Mouse (Mus musculus) E14TG2a.4 (cell line): ENCODE measurements around the gene Nfe2l2.

ENCODE experiments used
- H3K27me3 ChIP-seq: 2 replicates; pipeline ENCODE4 v1.6.1; 2014; ENCODE audit warnings: low read length, control low read depth; ENCODE audit not compliant: insufficient read depth
- H3K36me3 ChIP-seq: 2 replicates; pipeline ENCODE4 v1.6.1; 2014; ENCODE audit warnings: low read length, control low read depth; ENCODE audit not compliant: insufficient read depth
- H3K4me1 ChIP-seq: replicated peaks from 2 replicates; pipeline ENCODE4 v1.6.1; 2014; ENCODE audit warnings: low read depth, low read length, control low read depth
- H3K4me3 ChIP-seq: replicated peaks from 2 replicates; pipeline ENCODE4 v1.5.1; 2014; ENCODE audit warnings: mild to moderate bottlenecking, low read length
- H3K9me3 ChIP-seq: 2 replicates; pipeline ENCODE4 v1.6.1; 2014; ENCODE audit warnings: low read length, control low read depth
- CTCF ChIP-seq: conservative IDR thresholded peaks from 2 replicates; pipeline ENCODE4 v1.5.1; 2014; ENCODE audit warnings: low read length
- NANOG ChIP-seq: IDR thresholded peaks from 2 replicates; pipeline ENCODE4 v1.6.1; 2014; ENCODE audit warnings: borderline replicate concordance, low read length, mixed read lengths
- POU5F1 ChIP-seq: IDR thresholded peaks from 2 replicates; pipeline ENCODE4 v1.6.1; 2014; ENCODE audit warnings: low read length, borderline replicate concordance

The Nfe2l2 gene

GRCm38 (mm10) chr2:75704234-75705161, at the start of gene Nfe2l2:
TSS of gene Nfe2l2 (minus strand) at chr2:75704641.
- no peaks in the 10 kb centered on the region for H3K27me3 ChIP-seq
- peaks cover 76% of the 10 kb centered on the region for H3K4me1 ChIP-seq
- no peak for TF ChIP-seq POU5F1
- no peak for TF ChIP-seq CTCF
- TF ChIP-seq NANOG: no peak
- peak within 1 kb of the TSS; percentile 97 for H3K4me3 ChIP-seq
- peaks cover 30% of the 10 kb centered on the region for H3K36me3 ChIP-seq
- H3K9me3 ChIP-seq: peaks cover 2% of the 10 kb centered on the region; the same call in 1 of the 2 replicates

GRCm38 (mm10) chr2:75752306-75753175, 48.1 kb upstream of the Nfe2l2 start:
- TF ChIP-seq NANOG: no peak
- TF ChIP-seq CTCF: no peak
- TF ChIP-seq POU5F1: no peak
- H3K27me3 ChIP-seq: no peaks in the 10 kb centered on the region
- H3K4me1 ChIP-seq: peaks cover 31% of the 10 kb centered on the region
- H3K4me3 ChIP-seq: peak overlapping the region; percentile 18; the same call in 1 of the 2 replicates
- peaks cover 6% of the 10 kb centered on the region for H3K9me3 ChIP-seq
- H3K36me3 ChIP-seq: no peaks in the 10 kb centered on the region

GRCm38 (mm10) chr2:75751896-75752295, 47.5 kb upstream of the Nfe2l2 start:
- Histone ChIP-seq H3K9me3 (peaks cover 6% of the 10 kb centered on the region), H3K36me3 (no peaks in the 10 kb centered on the region), H3K27me3 (no peaks in the 10 kb centered on the region), H3K4me1 (peaks cover 24% of the 10 kb centered on the region), H3K4me3 (peak overlapping the region; percentile 18; the same call in 1 of the 2 replicates)
- TF ChIP-seq CTCF: no peak

GRCm38 (mm10) chr2:75750869-75751268, 46.4 kb upstream of the Nfe2l2 start:
- peaks cover 23% of the 10 kb centered on the region for H3K4me1 ChIP-seq
- H3K4me3 ChIP-seq: no peak overlapping the region
- TF ChIP-seq NANOG: no peak
- no peak for TF ChIP-seq CTCF
- TF ChIP-seq POU5F1: no peak
- peaks cover 6% of the 10 kb centered on the region for H3K9me3 ChIP-seq
- no peaks in the 10 kb centered on the region for H3K27me3 ChIP-seq
- H3K36me3 ChIP-seq: no peaks in the 10 kb centered on the region

- Histone ChIP-seq H3K36me3 (no peaks in the 10 kb centered on the region), H3K4me3 (no peak overlapping the region), H3K4me1 (peaks cover 23% of the 10 kb centered on the region), H3K9me3 (peaks cover 6% of the 10 kb centered on the region), H3K27me3 (no peaks in the 10 kb centered on the region)
- TF ChIP-seq CTCF: no peak
Observed at GRCm38 (mm10) chr2:75750043-75750718, 45.7 kb upstream of the Nfe2l2 start.

GRCm38 (mm10) chr2:75748841-75749240, 44.4 kb upstream of the Nfe2l2 start:
- peaks cover 6% of the 10 kb centered on the region for H3K9me3 ChIP-seq
- peaks cover 23% of the 10 kb centered on the region for H3K4me1 ChIP-seq
- no peaks in the 10 kb centered on the region for H3K27me3 ChIP-seq
- H3K36me3 ChIP-seq: no peaks in the 10 kb centered on the region
- no peak overlapping the region for H3K4me3 ChIP-seq
- TF ChIP-seq NANOG: no peak
- no peak for TF ChIP-seq CTCF
- TF ChIP-seq POU5F1: no peak

DNA sequence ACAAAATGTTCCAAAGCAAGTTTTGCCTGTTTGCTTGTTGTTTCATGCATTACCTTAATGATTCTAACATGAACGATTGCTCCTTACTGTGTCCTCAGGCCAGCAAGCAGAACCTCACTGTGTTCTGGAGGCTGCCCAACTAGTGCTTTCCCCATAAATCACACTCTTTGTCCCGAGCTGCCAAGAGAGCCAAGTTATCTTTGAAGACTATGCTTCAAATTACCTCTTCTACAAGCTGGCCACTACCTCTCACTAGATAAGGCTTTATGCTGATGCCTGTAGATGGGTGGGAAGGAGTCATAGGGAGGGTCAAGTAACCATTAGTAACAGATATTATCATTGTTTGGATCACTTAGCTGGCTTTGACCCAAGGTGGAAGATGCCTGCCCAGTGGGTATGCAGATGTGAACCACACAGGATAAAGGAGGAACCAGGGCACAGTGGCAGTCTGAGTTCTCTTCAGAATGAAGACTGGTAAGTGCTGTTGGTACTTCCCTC, 32.6 kb upstream of the Nfe2l2 start:
- H3K27me3 ChIP-seq: no peaks in the 10 kb centered on the region
- peaks cover 15% of the 10 kb centered on the region for H3K4me1 ChIP-seq
- no peak overlapping the region for H3K4me3 ChIP-seq
- TF ChIP-seq NANOG: no peak
- no peak for TF ChIP-seq POU5F1
- no peak for TF ChIP-seq CTCF
- H3K9me3 ChIP-seq: peaks cover 1% of the 10 kb centered on the region; the same call in 1 of the 2 replicates
- H3K36me3 ChIP-seq: no peaks in the 10 kb centered on the region
